Mouse (Mus musculus): ENCODE measurements around the gene Gm43518. TPM values are rescaled to one million over a fixed set of nuclear protein-coding genes. Genes with fewer than 3 reads are reported as not detected.

Gm43518 gene
- 1 to 10 TPM in 1 of 2 experiments, under 1 TPM in 1; 0.63 to 1.1 TPM for total RNA-seq (2021)
- long read RNA-seq, experiment 1 = 0 reads
- long read RNA-seq, experiment 2 = 0 reads

DNA sequence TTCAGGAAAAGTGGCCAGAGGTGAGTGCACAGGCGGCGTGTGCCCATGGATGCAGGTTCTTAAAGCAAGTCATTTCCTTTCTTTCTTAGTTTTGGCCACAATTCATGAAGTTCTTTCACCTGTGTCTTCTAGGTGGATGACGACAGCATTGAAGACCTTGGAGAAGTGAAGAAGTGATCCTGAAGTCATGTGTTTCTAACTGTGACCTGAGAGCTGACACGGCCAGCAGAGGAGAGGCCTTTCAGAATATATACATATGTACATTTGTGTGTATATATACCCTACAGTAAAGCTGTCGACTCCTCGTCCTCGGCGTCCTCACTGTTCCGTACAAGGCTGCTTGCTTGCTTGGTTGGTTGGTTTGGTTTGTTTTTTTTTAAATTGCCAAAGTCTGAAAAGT, at the start of gene Gm43518:
Gm43518 (plus strand) TSS at position 301 of the 400 bp plus-strand sequence.
- Histone ChIP-seq H3K4me3 (no peak within 1 kb of the TSS), H3K27ac (no peak within 1 kb of the TSS)
- no peak for DNase-seq (ENCODE audit: extremely low spot score in 1 of 2, low spot score in 2 of 2)
- no peak for TF ChIP-seq CTCF (IDR thresholded peaks at IDR 0.05)
- intact Hi-C loops (cut with DNase I) = no loop called here

DNA sequence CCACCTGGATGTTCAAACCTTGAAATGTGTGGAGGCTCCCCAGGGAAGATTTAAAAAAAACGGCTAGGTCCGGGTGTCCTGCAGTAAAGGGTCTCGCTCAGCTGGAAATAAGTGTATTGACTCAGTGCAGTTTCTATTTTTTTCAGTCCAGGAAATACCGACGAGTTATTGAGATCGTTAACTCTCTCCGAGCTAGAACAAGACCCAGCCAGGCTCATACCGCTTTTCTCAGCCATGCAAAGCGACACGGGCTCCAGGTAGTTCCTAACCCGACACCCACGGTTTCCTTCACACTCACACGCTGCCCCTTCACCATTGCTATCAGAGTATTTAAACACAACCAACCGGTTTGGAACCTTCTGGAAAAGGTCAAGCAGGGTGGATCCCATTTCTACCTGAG, 49.2 kb upstream of the Gm43518 start:
- DNase-seq (ENCODE audit: extremely low spot score in 1 of 2, low spot score in 2 of 2) = no peak
- no peak overlapping the region for H3K27ac ChIP-seq
- TF ChIP-seq CTCF (IDR thresholded peaks at IDR 0.05) = no peak
- no peak overlapping the region for H3K4me3 ChIP-seq
- intact Hi-C loops (cut with DNase I) = no loop called here

DNA sequence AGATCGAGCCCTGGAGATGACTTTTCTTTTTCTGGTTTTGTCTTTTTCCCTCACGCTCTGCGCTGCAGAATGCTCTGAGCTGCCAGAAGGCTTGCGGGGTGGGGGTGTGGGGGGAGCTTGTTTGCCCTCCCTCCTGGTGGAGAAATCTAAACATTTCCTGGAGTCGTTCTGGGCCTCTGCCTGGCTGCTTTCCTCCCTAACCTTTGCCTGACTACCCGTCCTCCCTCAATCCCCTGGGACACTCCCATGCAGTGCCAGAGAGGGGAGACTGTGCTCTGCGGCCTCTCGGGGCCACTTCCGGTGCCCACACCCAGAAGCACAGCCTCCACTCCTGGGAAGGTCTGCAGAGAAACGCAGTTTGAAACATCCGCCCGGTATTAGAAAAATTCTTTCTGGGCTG, 47.3 kb upstream of the Gm43518 start, which contains the start of gene Hcar1:
Hcar1 (minus strand) TSS at position 93 of the 400 bp plus-strand sequence.
- no peak for TF ChIP-seq CTCF (IDR thresholded peaks at IDR 0.05)
- H3K27ac ChIP-seq = no peak within 1 kb of the TSS
- intact Hi-C loops (cut with DNase I) = no loop called here
- H3K4me3 ChIP-seq = peak within 1 kb of the TSS; percentile 15; the same call in 1 of the 2 replicates
- DNase-seq (ENCODE audit: extremely low spot score in 1 of 2, low spot score in 2 of 2) = no peak

DNA sequence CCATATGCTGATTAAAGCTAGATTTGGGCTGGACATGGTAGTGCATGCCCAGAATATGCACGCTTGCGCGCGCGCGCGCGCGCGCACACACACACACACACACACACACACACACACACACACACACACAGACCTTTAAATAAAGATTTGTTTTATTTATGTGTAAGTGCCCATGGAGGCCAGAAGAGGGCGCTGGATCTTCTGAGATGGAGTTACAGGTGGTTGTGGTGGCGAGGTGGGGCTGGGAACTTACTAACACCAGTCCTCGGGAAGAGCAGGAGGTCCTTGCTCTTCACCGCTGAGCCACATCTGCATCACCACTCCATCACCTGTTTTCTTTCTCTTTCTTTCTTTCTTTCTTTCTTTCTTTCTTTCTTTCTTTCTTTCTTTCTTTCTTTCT, 46.4 kb upstream of the Gm43518 start:
- no peak for DNase-seq (ENCODE audit: extremely low spot score in 1 of 2, low spot score in 2 of 2)
- Histone ChIP-seq H3K27ac (no peak overlapping the region), H3K4me3 (no peak overlapping the region)
- TF ChIP-seq CTCF (IDR thresholded peaks at IDR 0.05) = peak; percentile 9
- intact Hi-C loops (cut with DNase I) = no loop called here

DNA sequence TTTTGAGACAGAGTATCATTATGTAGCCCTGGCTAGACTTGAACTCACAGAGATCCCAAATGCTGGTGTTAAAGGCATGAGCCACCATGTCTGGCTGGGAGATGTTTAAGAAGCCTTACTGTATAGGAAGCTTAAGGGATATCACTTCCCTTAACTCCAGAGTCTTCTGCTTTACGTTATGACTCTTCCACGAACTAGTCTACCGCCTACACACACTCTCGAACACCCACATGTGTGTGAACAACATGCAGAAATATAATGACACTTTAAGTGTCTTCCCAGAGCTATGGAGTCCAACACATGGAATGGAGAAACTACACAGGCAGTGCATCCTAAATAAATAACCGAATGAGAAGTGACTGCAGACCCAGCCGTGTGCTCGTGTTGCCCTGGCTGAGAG, 43.3 kb upstream of the Gm43518 start:
- H3K4me3 ChIP-seq = no peak overlapping the region
- intact Hi-C loops (cut with DNase I) = no loop called here
- TF ChIP-seq CTCF (IDR thresholded peaks at IDR 0.05) = no peak
- no peak overlapping the region for H3K27ac ChIP-seq
- DNase-seq (ENCODE audit: extremely low spot score in 1 of 2, low spot score in 2 of 2) = no peak

DNA sequence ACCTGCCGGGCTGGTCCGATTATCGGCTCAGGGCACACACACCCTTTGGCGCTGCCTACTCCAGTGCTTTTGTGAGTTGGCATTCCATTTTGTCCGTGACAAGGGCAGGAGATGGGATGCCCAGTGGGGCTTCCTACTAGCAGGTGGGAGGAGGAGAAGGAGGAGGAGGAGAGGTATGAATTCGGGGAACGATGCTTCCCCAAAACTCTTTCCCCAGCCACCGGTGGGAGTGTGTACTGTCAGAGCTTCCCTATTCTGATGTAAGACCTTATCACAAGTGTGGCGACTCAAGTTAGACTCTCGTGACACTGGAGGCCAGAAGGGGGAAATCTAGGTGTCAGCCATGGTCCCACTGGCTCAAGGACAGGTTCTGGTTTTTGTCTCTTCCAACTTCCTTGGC, 42.9 kb upstream of the Gm43518 start:
- TF ChIP-seq CTCF (IDR thresholded peaks at IDR 0.05) = no peak
- intact Hi-C loops (cut with DNase I) = no loop called here
- H3K4me3 ChIP-seq = no peak overlapping the region
- DNase-seq (ENCODE audit: extremely low spot score in 1 of 2, low spot score in 2 of 2) = no peak
- no peak overlapping the region for H3K27ac ChIP-seq

DNA sequence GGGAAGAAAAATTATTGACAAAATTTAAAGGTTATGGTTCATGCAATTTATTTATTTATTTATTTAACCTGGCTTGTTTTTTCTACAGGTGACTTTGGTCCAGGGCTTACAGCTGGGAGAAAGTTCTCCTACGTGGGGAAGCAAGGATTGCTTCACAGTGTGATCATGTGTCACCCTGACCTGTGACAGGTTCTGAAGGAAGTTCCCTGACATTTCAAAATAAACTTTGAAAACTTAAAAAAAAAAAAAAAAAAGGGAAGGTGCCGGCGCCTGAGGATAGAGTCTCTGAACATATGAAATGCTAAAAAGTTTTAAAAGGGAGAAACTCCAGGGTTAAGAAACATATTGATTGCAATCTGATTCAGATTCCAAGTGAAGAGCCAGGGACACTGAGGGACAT, 40.9 kb upstream of the Gm43518 start:
- Histone ChIP-seq H3K4me3 (no peak overlapping the region), H3K27ac (no peak overlapping the region)
- no peak for TF ChIP-seq CTCF (IDR thresholded peaks at IDR 0.05)
- no peak for DNase-seq (ENCODE audit: extremely low spot score in 1 of 2, low spot score in 2 of 2)
- intact Hi-C loops (cut with DNase I) = no loop called here

DNA sequence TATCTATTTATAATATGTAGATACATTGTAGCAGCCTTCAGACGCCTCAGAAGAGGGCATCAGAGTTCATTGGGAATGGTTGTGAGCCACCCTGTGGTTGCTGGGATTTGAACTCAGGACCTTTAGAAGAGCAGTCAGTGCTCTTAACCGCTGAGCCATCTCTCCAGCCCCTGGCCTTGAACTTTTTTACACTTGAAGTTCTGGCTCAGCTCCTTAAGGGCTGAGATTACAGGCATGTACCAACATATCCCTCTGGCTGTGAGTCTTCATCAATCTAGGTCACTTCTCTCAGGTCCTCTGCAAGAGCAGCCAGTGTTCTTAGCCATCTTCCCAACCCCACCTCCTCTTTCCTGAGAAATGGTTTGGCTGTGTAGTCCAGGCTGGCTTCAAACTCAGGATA, 36.9 kb upstream of the Gm43518 start:
- H3K27ac ChIP-seq = no peak overlapping the region
- intact Hi-C loops (cut with DNase I) = no loop called here

DNA sequence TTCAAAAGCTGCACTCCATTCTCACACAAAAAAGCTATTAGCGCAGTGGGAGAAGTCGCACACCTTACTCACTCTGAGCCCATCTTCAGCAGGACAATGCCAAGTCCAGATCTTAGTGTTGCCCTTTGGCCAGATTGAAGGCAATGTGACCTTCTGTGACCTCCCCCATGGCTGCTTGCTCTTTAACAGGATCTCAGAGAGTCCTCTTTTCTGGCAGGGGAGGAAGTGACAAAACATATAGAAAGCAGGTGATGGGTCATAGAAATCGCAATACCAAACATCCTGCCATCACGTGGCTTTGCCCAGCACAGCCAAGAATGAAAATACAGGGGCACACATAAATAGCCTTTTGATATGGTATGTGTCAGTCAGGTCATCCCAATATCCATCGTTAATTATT, 36.2 kb upstream of the Gm43518 start:
- no peak for TF ChIP-seq CTCF (IDR thresholded peaks at IDR 0.05)
- no peak overlapping the region for H3K27ac ChIP-seq
- intact Hi-C loops (cut with DNase I) = no loop called here
- no peak for DNase-seq (ENCODE audit: extremely low spot score in 1 of 2, low spot score in 2 of 2)
- no peak overlapping the region for H3K4me3 ChIP-seq

More for the DNA sequence above, 36.9 kb upstream of the Gm43518 start:
- TF ChIP-seq CTCF (IDR thresholded peaks at IDR 0.05) = no peak
- no peak for DNase-seq (ENCODE audit: extremely low spot score in 1 of 2, low spot score in 2 of 2)
- H3K4me3 ChIP-seq = no peak overlapping the region

DNA sequence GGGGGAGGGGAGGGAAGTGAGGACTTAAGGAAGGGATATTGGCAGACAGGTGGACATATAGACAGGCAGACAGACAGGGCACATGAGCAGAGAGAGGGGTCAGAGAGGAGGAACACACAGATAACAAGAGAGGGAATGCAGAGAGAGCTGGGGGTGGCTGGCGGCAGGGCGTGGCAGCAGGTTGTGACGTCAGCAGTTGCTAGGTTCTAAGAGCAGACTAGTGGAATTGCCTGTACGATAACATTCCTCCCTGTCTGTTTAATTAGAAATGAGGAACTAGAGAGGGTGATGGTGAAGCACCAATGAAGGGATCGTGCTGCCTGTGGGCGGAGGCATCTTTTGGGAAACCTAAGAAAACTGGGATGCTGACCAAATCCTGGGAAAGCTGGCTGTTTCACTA, 35.5 kb upstream of the Gm43518 start:
- DNase-seq (ENCODE audit: extremely low spot score in 1 of 2, low spot score in 2 of 2) = no peak
- TF ChIP-seq CTCF (IDR thresholded peaks at IDR 0.05) = no peak

DNA sequence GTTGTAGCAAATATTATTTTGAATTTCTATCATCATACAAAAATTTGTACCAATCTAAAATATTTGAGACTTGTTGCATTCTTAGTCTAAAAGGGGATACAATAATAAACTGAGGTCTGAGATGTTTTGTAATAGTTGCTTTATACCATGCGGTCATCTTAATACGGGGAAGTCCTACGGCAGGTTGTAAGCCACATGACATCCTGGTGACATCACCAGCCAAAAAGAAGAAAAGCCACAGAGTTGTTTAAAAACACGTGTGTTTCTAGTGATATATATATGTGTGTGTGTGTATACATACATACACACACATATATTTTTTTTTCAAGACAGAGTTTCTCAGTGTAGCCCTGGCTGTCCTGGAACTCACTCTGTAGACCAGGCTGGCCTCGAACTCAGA, 33.7 kb upstream of the Gm43518 start:
- no peak for TF ChIP-seq CTCF (IDR thresholded peaks at IDR 0.05)

More for the DNA sequence above, 35.5 kb upstream of the Gm43518 start:
- Histone ChIP-seq H3K4me3 (peak overlapping the region; percentile 25; the same call in 1 of the 2 replicates), H3K27ac (no peak overlapping the region)
- intact Hi-C loops (cut with DNase I) = no loop called here

DNA sequence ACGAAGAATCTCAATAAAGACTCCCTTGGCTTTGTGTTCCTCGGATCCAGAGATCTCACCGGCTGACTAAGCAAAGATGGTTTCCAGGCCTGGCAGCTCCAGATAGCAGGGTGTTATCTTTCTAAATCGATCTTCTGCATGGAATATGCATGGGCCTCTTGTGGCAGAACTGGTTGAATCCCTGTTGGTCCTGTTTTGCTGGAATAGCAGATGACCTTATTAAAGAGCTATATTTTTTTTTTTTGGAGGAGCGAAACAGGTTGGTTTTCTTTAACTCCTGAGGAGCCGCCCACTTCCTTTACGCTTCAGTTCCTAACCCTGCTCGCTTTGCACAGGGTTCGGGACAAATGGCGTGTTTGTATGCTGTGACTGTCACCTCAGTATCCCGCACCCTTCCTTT, 30.8 kb upstream of the Gm43518 start:
- no peak for DNase-seq (ENCODE audit: extremely low spot score in 1 of 2, low spot score in 2 of 2)
- no peak overlapping the region for H3K4me3 ChIP-seq
- TF ChIP-seq CTCF (IDR thresholded peaks at IDR 0.05) = no peak
- intact Hi-C loops (cut with DNase I) = no loop called here
- H3K27ac ChIP-seq = no peak overlapping the region

More for the DNA sequence above, 33.7 kb upstream of the Gm43518 start:
- Histone ChIP-seq H3K4me3 (no peak overlapping the region), H3K27ac (no peak overlapping the region)
- intact Hi-C loops (cut with DNase I) = no loop called here
- DNase-seq (ENCODE audit: extremely low spot score in 1 of 2, low spot score in 2 of 2) = no peak

DNA sequence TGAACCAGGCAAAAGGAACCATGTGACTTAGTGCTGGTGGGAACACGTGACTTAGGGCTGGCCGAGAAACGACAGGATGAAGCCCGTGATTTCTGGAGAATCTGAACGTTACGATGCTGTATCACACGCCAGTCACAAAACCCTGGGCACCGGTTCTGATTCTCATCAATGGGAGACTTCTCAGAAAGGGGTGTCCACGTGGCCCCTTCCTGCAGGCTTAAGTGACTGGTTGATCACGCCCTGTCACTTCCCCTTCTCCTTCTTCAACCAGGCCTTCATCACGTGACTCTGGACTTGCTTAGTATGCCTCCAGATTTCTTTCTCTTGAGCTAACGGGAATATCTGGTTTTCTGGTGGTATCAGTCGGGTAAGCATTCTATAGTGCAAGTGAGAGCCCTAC, 29.9 kb upstream of the Gm43518 start:
- intact Hi-C loops (cut with DNase I) = no loop called here
- no peak for DNase-seq (ENCODE audit: extremely low spot score in 1 of 2, low spot score in 2 of 2)
- Histone ChIP-seq H3K27ac (no peak overlapping the region), H3K4me3 (no peak overlapping the region)
- TF ChIP-seq CTCF (IDR thresholded peaks at IDR 0.05) = no peak
